Mouse (Mus musculus): ENCODE results near the gene Olfr424.

Gene Olfr424

DNA sequence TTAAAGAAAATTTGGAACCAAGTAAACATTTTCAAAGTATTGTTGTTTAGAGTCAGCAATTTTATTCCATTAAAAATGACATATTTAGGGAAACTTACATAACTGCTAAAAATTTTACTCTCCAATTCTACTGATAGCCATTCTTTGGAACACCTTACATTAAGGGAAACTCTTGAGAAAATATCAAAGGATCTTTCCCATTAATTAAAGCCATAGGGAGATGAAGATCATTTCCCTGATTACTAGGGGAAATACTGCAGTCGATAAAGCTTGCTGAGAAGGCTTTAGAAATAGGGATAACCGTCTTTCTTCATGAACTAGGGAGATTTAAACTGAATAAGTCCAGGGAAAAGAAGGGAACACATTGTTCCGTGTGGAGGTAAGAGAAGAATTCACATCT, at the start of gene Olfr424:
Gene Olfr424, plus strand, starts transcription at position 301 of the 400 bp plus-strand sequence.
- no peak for DNase-seq (ENCODE audit: extremely low read depth, low read depth)

DNA sequence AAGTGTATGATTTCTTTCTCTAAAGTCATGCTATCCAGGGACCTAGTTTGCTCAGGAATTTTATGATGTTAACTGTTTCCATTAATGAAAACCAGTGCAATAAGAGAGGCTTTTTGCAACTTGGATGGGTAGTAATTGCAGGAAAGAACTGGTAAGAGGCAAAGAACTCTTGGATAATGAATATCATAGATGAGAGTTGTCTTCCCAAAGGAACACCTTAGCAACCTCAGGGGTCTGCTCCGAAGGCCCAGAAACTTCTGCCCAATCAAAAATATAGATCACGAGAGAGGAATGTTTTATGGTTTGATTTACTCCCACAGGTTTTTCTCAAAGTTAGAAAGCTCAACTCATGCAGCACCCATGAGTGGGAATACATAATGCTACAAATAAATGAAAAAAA, 47.3 kb upstream of the Olfr424 start, which contains the start of gene Olfr429:
Gene Olfr429, plus strand, starts transcription at position 301 of the 400 bp plus-strand sequence.
- no peak for DNase-seq (ENCODE audit: extremely low read depth, low read depth)

DNA sequence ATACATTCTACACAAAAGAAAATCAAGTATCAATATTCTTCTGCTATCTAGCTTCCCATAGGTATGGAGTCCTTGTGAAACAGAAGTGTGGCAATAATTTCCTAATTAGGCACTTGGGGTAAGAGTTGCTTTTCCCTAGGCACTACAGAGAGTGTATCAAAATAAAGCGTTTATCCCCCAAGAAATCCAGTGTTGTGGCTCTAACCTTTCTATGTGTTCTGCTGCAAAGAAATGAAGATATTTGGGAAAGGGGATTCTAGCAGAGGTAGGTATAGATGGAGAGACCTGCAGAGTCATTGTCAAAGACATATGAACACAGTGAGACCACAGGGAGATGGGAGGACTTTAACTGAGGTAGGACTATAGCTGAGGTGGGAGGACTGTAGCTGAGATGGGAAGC, 34.7 kb upstream of the Olfr424 start, which contains the start of gene Olfr427:
Gene Olfr427, plus strand, starts transcription at position 301 of the 400 bp plus-strand sequence.
- DNase-seq (ENCODE audit: extremely low read depth, low read depth), result no peak

DNA sequence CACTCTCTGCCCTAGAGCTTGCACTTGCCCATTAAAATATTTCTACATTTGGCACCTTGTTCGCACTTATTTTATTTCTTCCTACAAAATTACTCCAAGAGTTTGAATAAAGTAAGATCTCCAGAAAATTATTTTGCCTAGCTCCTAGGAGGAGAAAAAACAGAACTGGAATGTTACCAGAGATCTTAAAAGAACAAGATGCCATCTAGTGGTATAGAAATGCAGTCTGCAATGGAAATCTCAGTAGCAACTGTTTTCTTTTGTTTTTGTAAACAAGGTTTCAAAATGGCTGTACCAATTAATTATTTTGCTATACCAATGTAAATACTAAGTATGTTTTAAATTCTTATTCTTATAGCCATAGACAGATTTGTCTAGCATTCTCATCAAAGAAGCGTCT, 27.6 kb upstream of the Olfr424 start:
- DNase-seq (ENCODE audit: extremely low read depth, low read depth), result peak; percentile 1

GRCm38 (mm10) chr1:174121062-174121461, 10.3 kb upstream of the Olfr424 start, which contains the start of gene Olfr231:
TSS of gene Olfr231 (minus strand) at chr1:174121162.
- no peak for DNase-seq (ENCODE audit: extremely low read depth, low read depth)

- no peak for DNase-seq (ENCODE audit: extremely low read depth, low read depth)
Observed at GRCm38 (mm10) chr1:174131999-174132398, 682 bp downstream of the Olfr424 start.

DNA sequence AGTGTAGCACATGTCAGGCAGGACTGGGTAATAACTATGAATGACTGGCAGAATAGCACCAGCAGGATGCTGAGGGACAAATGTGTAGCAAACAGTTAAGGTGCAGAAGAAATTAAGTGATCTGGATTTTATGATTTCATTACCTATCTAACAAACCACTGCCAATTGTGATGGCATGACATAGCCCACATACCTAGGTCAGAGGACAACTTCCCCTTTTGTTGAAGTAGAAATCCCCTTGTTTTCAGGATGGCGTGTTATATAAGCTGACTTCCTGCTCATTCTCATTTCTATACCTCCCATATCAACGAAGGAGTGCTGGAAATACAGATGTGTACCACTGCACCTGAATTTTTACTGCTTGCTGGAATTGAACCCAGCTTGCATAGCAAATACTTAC, 10.1 kb downstream of the Olfr424 start:
- DNase-seq (ENCODE audit: extremely low read depth, low read depth), result no peak

DNA sequence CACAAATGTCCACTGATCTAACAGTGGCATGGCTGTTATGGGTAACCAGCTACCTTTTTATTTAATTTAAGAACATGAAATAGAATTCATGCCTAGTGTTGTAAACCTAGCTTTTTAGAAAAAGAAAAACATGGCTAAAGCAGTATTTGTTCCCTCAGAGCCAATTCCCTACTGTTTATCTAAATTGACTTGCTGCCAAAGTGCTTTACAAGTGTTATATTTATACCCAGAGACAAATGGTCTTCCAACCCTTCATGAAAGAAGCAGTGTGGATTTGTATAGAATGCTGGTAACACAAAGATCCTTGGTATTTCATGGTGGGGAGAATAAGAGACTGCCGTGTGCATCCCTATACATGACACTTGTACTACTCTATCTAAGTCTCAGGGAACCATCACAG, 15.4 kb downstream of the Olfr424 start:
- DNase-seq (ENCODE audit: extremely low read depth, low read depth), result no peak

DNA sequence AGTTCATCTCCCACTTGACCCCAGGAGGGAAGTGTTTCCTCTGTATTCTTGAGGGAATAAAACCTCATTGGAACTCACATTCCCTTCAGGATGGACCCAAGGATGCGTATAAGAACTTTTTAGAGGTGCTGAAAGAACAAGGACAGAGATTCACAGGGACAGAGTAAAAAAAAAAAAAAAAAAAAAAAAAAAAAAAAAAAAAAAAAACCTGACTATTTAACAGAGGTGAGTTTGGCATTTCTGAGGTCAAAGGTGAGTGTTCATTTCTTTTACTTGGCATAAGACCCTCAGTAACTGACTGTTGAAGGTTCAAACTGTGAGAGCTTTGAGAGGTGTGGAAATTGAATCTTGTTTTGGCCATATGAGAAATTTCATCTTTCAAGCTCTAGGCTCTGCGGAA, 18.0 kb downstream of the Olfr424 start:
- DNase-seq (ENCODE audit: extremely low read depth, low read depth), result no peak

- DNase-seq (ENCODE audit: extremely low read depth, low read depth), result no peak
Observed at GRCm38 (mm10) chr1:174155333-174155732, 24.0 kb downstream of the Olfr424 start, which contains the start of gene Olfr420. TSS of gene Olfr420 (plus strand) at chr1:174155633.

- no peak for DNase-seq (ENCODE audit: extremely low read depth, low read depth)
Observed at GRCm38 (mm10) chr1:174157622-174158021, 26.3 kb downstream of the Olfr424 start.

GRCm38 (mm10) chr1:174158512-174158911, 27.2 kb downstream of the Olfr424 start:
- no peak for DNase-seq (ENCODE audit: extremely low read depth, low read depth)

- DNase-seq (ENCODE audit: extremely low read depth, low read depth), result no peak
Observed at GRCm38 (mm10) chr1:174159095-174159494, 27.8 kb downstream of the Olfr424 start.

DNA sequence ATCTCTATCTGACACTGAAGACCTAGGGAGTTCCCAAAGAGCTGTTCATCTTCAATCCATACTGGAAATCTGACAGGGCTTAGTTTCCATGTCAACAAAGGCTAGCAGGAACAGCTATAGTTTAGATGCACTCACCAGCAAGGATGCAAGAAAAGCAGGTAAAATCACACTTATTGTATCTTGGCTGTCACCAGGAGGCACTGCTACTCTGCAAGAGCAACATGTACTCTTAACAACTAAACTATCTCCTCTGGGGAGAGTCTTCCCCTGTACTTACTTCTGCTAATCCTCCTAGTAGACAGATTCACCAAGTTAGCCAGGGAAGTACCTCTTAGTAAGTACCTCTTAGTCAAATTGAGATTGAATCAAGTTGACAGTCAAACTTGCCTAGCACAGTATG, 37.7 kb downstream of the Olfr424 start:
- DNase-seq (ENCODE audit: extremely low read depth, low read depth), result no peak

- DNase-seq (ENCODE audit: extremely low read depth, low read depth), result no peak
Observed at GRCm38 (mm10) chr1:174170706-174171501, 39.6 kb downstream of the Olfr424 start.

- peak; percentile 89 for DNase-seq (ENCODE audit: extremely low read depth, low read depth)
Observed at GRCm38 (mm10) chr1:174171537-174171936, 40.2 kb downstream of the Olfr424 start.

DNA sequence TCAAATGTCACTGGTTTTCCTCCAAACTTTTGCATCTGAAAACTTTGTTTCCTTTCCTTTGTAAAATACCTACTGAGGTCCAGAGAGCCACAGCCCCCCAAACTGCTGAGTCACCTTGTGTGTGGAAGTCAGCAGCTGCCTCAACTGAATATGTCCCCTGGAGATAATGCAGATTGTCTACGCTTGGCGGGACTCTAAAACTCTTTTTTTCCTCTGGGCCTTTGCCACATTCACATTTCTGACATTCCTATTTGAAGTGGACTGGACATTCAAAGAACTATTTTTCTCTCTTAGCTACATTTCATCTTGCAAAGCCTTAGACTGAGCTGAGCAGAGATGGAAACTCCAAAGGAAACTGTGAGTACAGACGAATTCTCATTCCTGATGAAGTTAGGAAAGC, 41.3 kb downstream of the Olfr424 start, which contains the start of gene Spta1:
Gene Spta1, plus strand, starts transcription at position 172 of the 400 bp plus-strand sequence.
- DNase-seq (ENCODE audit: extremely low read depth, low read depth), result peak; percentile 84

All from MEL-GATA-1-ER (cell line).